Comparison of ENCODE assay signal across 25 mouse cellular contexts in genomic region chr1:61068112-61068511, GRCm38 (mm10).
DNase-seq lines count a peak whose midpoint lies in the region; ATAC-seq lines count a peak whose summit lies in the region.
"Had no signal": no experiment of that assay in that cellular context is flagged by ENCODE, and none has a peak within 500 bp of the region (broad histone marks: within the 10 kb centered on the region; RNA-seq: fewer than 3 reads in every experiment).

No protein-coding gene starts in this region.

- peak; percentile 12 for DNase-seq in thymus, postnatal 0 days (ENCODE audit: low spot score)
- no peak for DNase-seq in thymus, adult 18-20 months
- DNase-seq in induced T-regulatory cell, adult 2 months (ENCODE audit: low read depth), result peak; percentile 49
- DNase-seq in lung, postnatal 14 days, result no peak
- DNase-seq in adrenal gland, postnatal 14 days, result no peak
- DNase-seq: adrenal gland, postnatal 10 days; cerebellum, adult 11 months; cerebellum, adult 2 months; cerebellum, postnatal 10 days; cerebellum, postnatal 36 days; embryo, embryonic 11 days; gastrocnemius, postnatal 25 days; heart, adult 2 months; heart, postnatal 36 days; kidney, adult 2 months had no signal

- no peaks in the 10 kb centered on the region for H3K9me3 ChIP-seq in heart, embryonic 12.5 days (replicated peaks)
- H3K9me3 ChIP-seq: embryonic facial prominence, embryonic 15.5 days; forebrain, embryonic 12.5 days; forebrain, embryonic 15.5 days; heart, embryonic 10.5 days; hindbrain, embryonic 10.5 days; hindbrain, embryonic 13.5 days had no signal

- peak; percentile 86 for ATAC-seq in CD4-positive, CD25-positive, alpha-beta regulatory T cell, adult 4 months
- ATAC-seq in heart, embryonic 12.5 days (ENCODE audit: insufficient number of reproducible peaks, low FRiP score), result no peak
- ATAC-seq: forebrain, embryonic 15.5 days; hindbrain, embryonic 16.5 days; intestine, postnatal 0 days had no signal

- no peaks in the 10 kb centered on the region for H3K27me3 ChIP-seq in heart, embryonic 12.5 days (replicated peaks)
- H3K27me3 ChIP-seq: embryonic facial prominence, embryonic 15.5 days; forebrain, embryonic 12.5 days; forebrain, embryonic 15.5 days; hindbrain, embryonic 13.5 days had no signal

- H3K4me1 ChIP-seq in heart, embryonic 12.5 days (replicated peaks), result no peaks in the 10 kb centered on the region
- H3K4me1 ChIP-seq: embryonic facial prominence, embryonic 15.5 days; forebrain, embryonic 12.5 days; forebrain, embryonic 15.5 days; heart, embryonic 10.5 days; hindbrain, embryonic 10.5 days; hindbrain, embryonic 13.5 days had no signal

- H3K27ac ChIP-seq in heart, embryonic 12.5 days (ENCODE audit: poor library complexity, severe bottlenecking), result no peak overlapping the region
- H3K27ac ChIP-seq: embryonic facial prominence, embryonic 15.5 days; forebrain, embryonic 12.5 days; forebrain, embryonic 15.5 days; heart, adult 2 months; heart, embryonic 10.5 days; hindbrain, embryonic 10.5 days; hindbrain, embryonic 13.5 days had no signal

- H3K4me3 ChIP-seq in heart, embryonic 12.5 days, result no peak overlapping the region
- H3K4me3 ChIP-seq: embryonic facial prominence, embryonic 15.5 days; forebrain, embryonic 12.5 days; forebrain, embryonic 15.5 days; heart, adult 2 months; heart, embryonic 10.5 days; hindbrain, embryonic 10.5 days; hindbrain, embryonic 13.5 days had no signal

- H3K9ac ChIP-seq in heart, embryonic 12.5 days, result no peak overlapping the region
- H3K9ac ChIP-seq: embryonic facial prominence, embryonic 15.5 days; forebrain, embryonic 12.5 days; forebrain, embryonic 15.5 days; hindbrain, embryonic 13.5 days had no signal

- 75% methylated on average over 6 of the region's 6 CpGs for WGBS in heart, embryonic 12.5 days

- no peak overlapping the region for H3K4me2 ChIP-seq in heart, embryonic 12.5 days
- H3K4me2 ChIP-seq: embryonic facial prominence, embryonic 15.5 days; forebrain, embryonic 12.5 days; forebrain, embryonic 15.5 days; hindbrain, embryonic 13.5 days had no signal

- no peaks in the 10 kb centered on the region for H3K36me3 ChIP-seq in heart, embryonic 12.5 days
- H3K36me3 ChIP-seq: embryonic facial prominence, embryonic 15.5 days; forebrain, embryonic 12.5 days; forebrain, embryonic 15.5 days; heart, embryonic 10.5 days; hindbrain, embryonic 10.5 days; hindbrain, embryonic 13.5 days had no signal

Comparison
In these comparisons a context has a peak if more than half of its experiments do, and no peak if none do; other contexts are left out.
1. DNase-seq: peak in thymus, postnatal 0 days (single experiment) and induced T-regulatory cell, adult 2 months (single experiment); none in thymus, adult 18-20 months (0 of 2), lung, postnatal 14 days (single experiment) and adrenal gland, postnatal 14 days (single experiment).